Mouse (Mus musculus): Measurements from ENCODE around the gene Vps53. TPM values are rescaled to one million over a fixed set of nuclear protein-coding genes. Genes with fewer than 3 reads are reported as not detected.

Gene Vps53
- polyA plus RNA-seq, 1 experiment = not detected

DNA sequence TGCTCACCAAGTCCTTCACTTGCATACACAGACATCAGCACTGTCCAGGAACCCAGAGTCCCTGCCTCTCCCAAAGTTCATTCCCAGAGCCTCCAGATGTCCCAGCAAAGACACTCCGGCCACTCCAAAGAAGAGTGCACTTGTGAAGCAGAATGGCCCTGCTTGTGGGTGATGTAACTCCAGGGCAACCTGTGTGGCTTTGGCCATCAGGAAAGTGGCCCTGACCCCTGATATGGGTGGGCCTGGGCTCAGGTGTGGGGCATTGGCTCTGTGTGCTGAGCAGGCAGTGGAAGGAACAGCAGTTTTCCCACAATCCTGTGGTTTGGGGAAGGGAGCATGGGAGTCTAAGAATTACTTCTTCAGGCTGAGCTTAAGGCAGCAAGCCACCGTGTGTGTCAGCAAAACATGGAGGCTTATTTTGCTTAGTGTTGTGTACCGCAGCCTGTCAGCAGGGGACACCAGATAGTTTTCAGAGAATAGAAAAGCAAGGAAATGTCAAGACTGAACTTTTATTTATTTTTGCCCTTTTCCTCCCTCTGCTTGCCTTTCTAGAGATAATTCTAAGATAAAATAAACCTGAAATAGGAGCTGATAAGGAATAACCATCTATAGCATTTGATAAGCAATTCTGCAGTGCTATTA lies 178.1 kb downstream of the Vps53 start:
- TF ChIP-seq POLR2A (IDR thresholded peaks at IDR 0.05; ENCODE audit: insufficient read depth, low read depth, low read length) (no peak), CTCF (IDR thresholded peaks at IDR 0.05; ENCODE audit: insufficient read depth, low read depth, low read length) (no peak)
- 0 out of 2 replicates have a peak, but pooled peaks cover 6% of the 10 kb centered on the region for H3K4me1 ChIP-seq (ENCODE audit: control insufficient read depth, insufficient read depth, low read length)
- WGBS = 40% methylated on average over 3 of the region's 3 CpGs

DNA sequence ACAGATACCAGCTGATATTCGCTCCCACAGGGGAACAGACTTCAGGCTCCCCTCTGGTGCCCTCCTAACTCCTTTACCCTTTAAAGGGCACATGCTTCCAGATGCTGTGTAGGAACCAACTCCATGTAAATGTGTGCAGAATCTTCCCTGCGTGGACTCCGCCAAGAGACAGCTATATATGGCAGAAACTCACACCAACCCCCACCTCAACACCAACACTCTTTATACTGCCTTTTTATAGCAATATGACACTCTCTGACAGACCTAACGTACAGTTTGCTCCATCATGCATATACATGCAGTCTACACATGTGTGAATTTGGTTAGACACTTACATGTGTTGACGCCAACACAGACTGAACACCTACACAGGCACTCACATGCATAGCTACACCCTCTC lies 178.7 kb downstream of the Vps53 start:
- 80% methylated on average over 5 of the region's 5 CpGs for WGBS
- Histone ChIP-seq H3K4me1 (ENCODE audit: control insufficient read depth, insufficient read depth, low read length) (0 out of 2 replicates have a peak, but pooled peaks cover 6% of the 10 kb centered on the region), H3K27ac (ENCODE audit: insufficient read depth, low read depth, low read length) (no peak overlapping the region), H3K4me3 (ENCODE audit: insufficient read depth, low read depth, low read length) (no peak overlapping the region)
- TF ChIP-seq CTCF (IDR thresholded peaks at IDR 0.05; ENCODE audit: insufficient read depth, low read depth, low read length) (no peak), POLR2A (IDR thresholded peaks at IDR 0.05; ENCODE audit: insufficient read depth, low read depth, low read length) (no peak)

More for the DNA sequence above, 178.1 kb downstream of the Vps53 start:
- Histone ChIP-seq H3K27ac (ENCODE audit: insufficient read depth, low read depth, low read length) (no peak overlapping the region), H3K4me3 (ENCODE audit: insufficient read depth, low read depth, low read length) (no peak overlapping the region)

DNA sequence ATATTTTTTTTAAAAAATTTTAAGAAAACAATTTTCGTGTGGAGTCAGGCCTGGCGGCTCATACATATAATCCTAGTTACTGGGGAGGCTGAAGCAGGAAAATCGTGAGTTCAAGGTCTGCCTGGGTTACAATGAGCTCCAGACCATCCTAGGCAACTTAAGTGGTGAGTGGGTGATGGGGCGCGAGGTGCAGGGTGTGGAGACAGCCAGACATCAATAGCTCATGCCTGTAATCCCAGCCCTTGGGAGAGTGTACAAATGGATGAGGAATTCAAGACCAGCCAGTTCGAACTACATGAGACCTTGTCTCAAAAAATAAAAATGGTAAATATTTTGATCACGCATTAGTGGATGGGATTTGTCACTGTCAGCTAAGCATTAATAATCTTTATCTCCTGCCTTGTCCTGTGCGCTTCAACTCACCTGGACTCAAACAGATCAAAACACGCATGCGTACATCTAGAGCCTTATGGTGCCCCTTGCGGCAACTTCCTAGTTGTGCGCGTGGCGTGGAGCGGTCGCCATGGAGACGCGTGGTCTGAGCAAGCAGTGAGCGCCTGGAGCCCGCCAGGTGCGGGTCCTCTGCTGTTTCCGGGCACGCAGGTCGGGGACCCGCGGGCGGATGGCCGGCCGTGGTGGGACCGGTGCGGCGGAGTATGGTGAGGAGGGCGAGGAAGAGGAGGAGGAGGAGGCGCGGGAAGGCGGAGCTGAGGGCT lies 179.8 kb downstream of the Vps53 start, which contains the start of gene 1700016K19Rik:
Gene 1700016K19Rik, plus strand, starts transcription at position 473 of the 716 bp plus-strand sequence.
- H3K27ac ChIP-seq (ENCODE audit: insufficient read depth, low read depth, low read length) = no peak within 1 kb of the TSS
- WGBS = 12% methylated on average over 36 of the region's 36 CpGs
- H3K4me3 ChIP-seq (ENCODE audit: insufficient read depth, low read depth, low read length) = peak within 1 kb of the TSS; percentile 54
- no peak for TF ChIP-seq POLR2A (IDR thresholded peaks at IDR 0.05; ENCODE audit: insufficient read depth, low read depth, low read length)
- TF ChIP-seq CTCF (IDR thresholded peaks at IDR 0.05; ENCODE audit: insufficient read depth, low read depth, low read length) = peak; percentile 44; the same call in 1 of the 2 replicates
- H3K4me1 ChIP-seq (ENCODE audit: control insufficient read depth, insufficient read depth, low read length) = 0 out of 2 replicates have a peak, but pooled peaks cover 6% of the 10 kb centered on the region

Other genes with a start within 250 kb of the Vps53 start
- not detected in 2 replicates for gene Rph3al, start 241.2 kb downstream of the Vps53 start, polyA plus RNA-seq (2012; ENCODE audit: insufficient read depth, insufficient read length, low replicate concordance, missing spikeins)
- gene 1700016K19Rik, start 179.7 kb downstream of the Vps53 start, polyA plus RNA-seq (2012; ENCODE audit: insufficient read depth, insufficient read length, low replicate concordance, missing spikeins) = not detected in 2 replicates
- gene Rflnb, start 151.9 kb downstream of the Vps53 start, polyA plus RNA-seq (2012; ENCODE audit: insufficient read depth, insufficient read length, low replicate concordance, missing spikeins) = not detected in 2 replicates
- gene Fam57a, start within 50 bp of the Vps53 start, polyA plus RNA-seq (2012; ENCODE audit: insufficient read depth, insufficient read length, low replicate concordance, missing spikeins) = not detected in 2 replicates
- gene Dbil5, start 38.0 kb upstream of the Vps53 start, polyA plus RNA-seq (2012; ENCODE audit: insufficient read depth, insufficient read length, low replicate concordance, missing spikeins) = not detected in 2 replicates
- not detected in 2 replicates for gene Gemin4, start 38.0 kb upstream of the Vps53 start, polyA plus RNA-seq (2012; ENCODE audit: insufficient read depth, insufficient read length, low replicate concordance, missing spikeins)
- not detected in 2 replicates for gene Mrm3, start 64.1 kb upstream of the Vps53 start, polyA plus RNA-seq (2012; ENCODE audit: insufficient read depth, insufficient read length, low replicate concordance, missing spikeins)
- gene Glod4, start 64.1 kb upstream of the Vps53 start, polyA plus RNA-seq (2012; ENCODE audit: insufficient read depth, insufficient read length, low replicate concordance, missing spikeins) = not detected in 2 replicates
- not detected in 2 replicates for gene Nxn, start 219.5 kb upstream of the Vps53 start, polyA plus RNA-seq (2012; ENCODE audit: insufficient read depth, insufficient read length, low replicate concordance, missing spikeins)
- not detected in 2 replicates for gene Timm22, start 227.3 kb upstream of the Vps53 start, polyA plus RNA-seq (2012; ENCODE audit: insufficient read depth, insufficient read length, low replicate concordance, missing spikeins)